Mouse (Mus musculus): ENCODE data around the gene Dgcr6. TPM values are rescaled to one million over a fixed set of nuclear protein-coding genes. Genes with fewer than 3 reads are reported as not detected.

The Dgcr6 gene
- polyA plus RNA-seq, 1 experiment from 2014 or later, result 115 TPM

DNA sequence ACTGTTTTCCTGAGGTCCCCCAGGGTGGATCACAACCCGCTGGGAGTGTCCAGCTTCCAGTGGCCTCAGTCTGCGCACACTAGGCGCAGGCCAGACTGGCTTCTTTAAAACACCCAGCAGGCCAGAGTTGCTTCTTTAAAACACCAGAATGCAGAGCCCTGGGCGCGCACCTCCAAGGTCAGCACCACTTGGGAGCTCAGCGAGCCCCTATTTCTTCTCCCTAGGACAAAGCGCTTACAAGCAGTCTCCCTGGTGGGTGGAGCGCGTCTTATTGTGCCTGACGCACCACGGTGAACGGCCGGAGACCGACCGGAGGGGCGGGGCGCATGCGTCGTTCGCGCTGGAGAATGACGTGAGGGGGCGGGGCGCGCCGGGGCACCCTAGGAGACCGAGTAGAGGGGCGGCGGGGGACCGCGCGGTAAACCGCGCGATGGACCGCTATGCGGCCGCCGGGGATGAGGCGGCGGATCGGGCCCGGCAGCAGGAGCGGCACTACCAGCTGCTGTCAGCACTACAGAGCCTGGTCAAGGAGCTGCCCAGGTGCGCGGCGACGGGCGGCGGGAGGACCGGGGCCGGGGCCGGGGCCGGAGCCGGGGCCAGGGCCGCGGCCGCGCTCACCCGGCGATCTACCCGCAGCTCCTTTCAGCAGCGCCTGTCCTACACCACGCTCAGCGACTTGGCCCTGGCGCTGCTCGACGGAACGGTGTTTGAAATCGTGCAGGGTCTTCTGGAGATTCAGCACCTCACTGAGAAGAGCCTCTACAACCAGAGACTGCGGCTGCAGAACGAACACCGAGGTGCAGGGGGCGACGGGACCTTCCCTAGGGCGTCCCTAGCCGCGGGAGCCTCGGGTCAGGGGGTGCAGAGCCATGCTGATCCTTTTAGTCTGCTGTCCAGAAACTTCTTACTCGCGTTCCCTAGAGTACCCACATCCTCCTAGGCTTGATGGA lies 13.7 kb downstream of the Dgcr6 start:
- Histone ChIP-seq H3K36me3 (ENCODE audit: insufficient read depth, low read length) (no peaks in the 10 kb centered on the region; the same call in 1 of the 2 replicates), H3K27ac (peak overlapping the region; percentile 65), H3K9ac (ENCODE audit: low read depth, low read length) (peak overlapping the region; percentile 82), H3K4me2 (ENCODE audit: low read length) (peak overlapping the region; percentile 90), H3K4me1 (replicated peaks; ENCODE audit: insufficient read depth, low read length) (peaks cover 3% of the 10 kb centered on the region; the same call in 1 of the 2 replicates), H3K4me3 (replicated peaks; ENCODE audit: low read depth, low read length) (peak overlapping the region; percentile 91), H3K9me3 (replicated peaks; ENCODE audit: low read length) (no peaks in the 10 kb centered on the region), H3K27me3 (ENCODE audit: insufficient read depth, low read length) (no peaks in the 10 kb centered on the region)
- peak; percentile 96 for ATAC-seq (replicated peaks; ENCODE audit: low FRiP score, low read depth)
- under 1% methylated on average over 81 of the region's 81 CpGs for WGBS
- peak; percentile 96 for DNase-seq (ENCODE audit: low spot score)
- no peak for TF ChIP-seq CTCF (IDR thresholded peaks at IDR 0.05; ENCODE audit: low read depth)

DNA sequence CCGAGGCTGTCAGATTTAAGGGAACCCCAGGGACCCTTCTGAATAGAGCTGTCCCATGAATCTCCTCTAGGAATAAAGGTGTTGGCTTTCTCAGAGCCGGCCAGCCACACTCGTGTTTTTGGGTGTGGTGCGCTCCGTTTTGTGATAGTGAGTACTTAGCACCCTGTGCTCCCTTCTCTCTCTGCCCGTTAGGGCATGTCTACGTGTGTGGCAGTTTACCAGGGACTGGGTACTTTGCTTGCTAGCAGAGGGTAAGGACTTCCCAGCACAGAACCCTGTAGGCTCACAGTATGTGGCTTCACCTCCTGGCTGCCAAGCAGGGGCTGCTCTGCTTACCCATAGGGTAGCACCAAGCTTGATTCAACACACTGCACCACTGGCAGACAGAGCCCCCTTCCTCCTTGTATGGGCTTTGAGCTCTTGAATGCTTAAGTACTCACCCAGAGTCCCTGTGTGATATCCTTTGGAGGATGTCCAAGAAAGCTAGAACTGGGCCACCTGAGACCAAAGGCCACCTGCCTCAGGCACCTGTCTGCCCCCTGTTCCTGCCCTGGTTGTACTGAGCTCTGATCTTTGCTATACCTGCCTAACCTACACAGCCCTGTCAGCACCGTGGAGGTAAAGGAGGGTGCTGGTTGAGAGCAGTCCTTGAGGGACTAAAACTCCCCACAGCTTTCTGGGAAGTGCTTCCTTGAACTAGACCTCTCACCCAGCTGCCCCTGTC lies 16.2 kb downstream of the Dgcr6 start:
- H3K4me2 ChIP-seq (ENCODE audit: low read length), result no peak overlapping the region
- no peaks in the 10 kb centered on the region for H3K9me3 ChIP-seq (replicated peaks; ENCODE audit: low read length)
- H3K9ac ChIP-seq (ENCODE audit: low read depth, low read length), result no peak overlapping the region
- DNase-seq (ENCODE audit: low spot score) (no peak), ATAC-seq (replicated peaks; ENCODE audit: low FRiP score, low read depth) (no peak)
- H3K27ac ChIP-seq, result no peak overlapping the region
- H3K4me1 ChIP-seq (replicated peaks; ENCODE audit: insufficient read depth, low read length), result peaks cover 3% of the 10 kb centered on the region; the same call in 1 of the 2 replicates
- WGBS, result 85% methylated on average over 8 of the region's 8 CpGs
- H3K36me3 ChIP-seq (ENCODE audit: insufficient read depth, low read length), result peaks cover 8% of the 10 kb centered on the region; the same call in 1 of the 2 replicates
- no peak overlapping the region for H3K4me3 ChIP-seq (replicated peaks; ENCODE audit: low read depth, low read length)
- no peaks in the 10 kb centered on the region for H3K27me3 ChIP-seq (ENCODE audit: insufficient read depth, low read length)
- no peak for TF ChIP-seq CTCF (IDR thresholded peaks at IDR 0.05; ENCODE audit: low read depth)

- TF ChIP-seq CTCF (IDR thresholded peaks at IDR 0.05; ENCODE audit: low read depth), result no peak
- ATAC-seq (replicated peaks; ENCODE audit: low FRiP score, low read depth) (no peak), DNase-seq (ENCODE audit: low spot score) (no peak)
- peaks cover 8% of the 10 kb centered on the region; the same call in 1 of the 2 replicates for H3K36me3 ChIP-seq (ENCODE audit: insufficient read depth, low read length)
- peaks cover 3% of the 10 kb centered on the region; the same call in 1 of the 2 replicates for H3K4me1 ChIP-seq (replicated peaks; ENCODE audit: insufficient read depth, low read length)
- H3K27me3 ChIP-seq (ENCODE audit: insufficient read depth, low read length), result no peaks in the 10 kb centered on the region
- H3K4me3 ChIP-seq (replicated peaks; ENCODE audit: low read depth, low read length), result no peak overlapping the region
- H3K9ac ChIP-seq (ENCODE audit: low read depth, low read length), result no peak overlapping the region
- H3K27ac ChIP-seq, result no peak overlapping the region
- 90% methylated on average over 5 of the region's 5 CpGs for WGBS
- no peaks in the 10 kb centered on the region for H3K9me3 ChIP-seq (replicated peaks; ENCODE audit: low read length)
- no peak overlapping the region for H3K4me2 ChIP-seq (ENCODE audit: low read length)
Measured at GRCm38 (mm10) chr16:18070798-18071197, 18.1 kb downstream of the Dgcr6 start.

DNA sequence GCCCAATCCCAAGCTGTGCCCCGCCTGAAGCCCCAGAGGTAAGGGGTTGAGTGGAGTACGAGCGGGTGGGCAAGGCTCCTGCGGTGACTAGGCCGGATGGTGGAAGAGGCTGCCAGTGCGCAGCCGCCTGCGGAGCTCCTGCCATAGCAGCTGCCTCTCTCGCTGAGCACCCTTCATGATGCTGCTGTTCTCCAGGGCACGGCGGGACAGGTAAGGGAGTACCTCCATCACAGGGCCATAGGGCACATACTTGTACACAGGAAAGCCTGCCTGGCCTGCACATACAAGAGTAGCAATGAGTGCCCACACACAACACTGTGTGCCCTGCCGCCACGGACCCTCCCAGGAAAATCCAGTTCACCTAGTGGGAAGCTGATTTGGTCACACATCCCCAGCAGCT lies 19.4 kb downstream of the Dgcr6 start:
- H3K9me3 ChIP-seq (replicated peaks; ENCODE audit: low read length), result no peaks in the 10 kb centered on the region
- H3K9ac ChIP-seq (ENCODE audit: low read depth, low read length), result no peak overlapping the region
- H3K36me3 ChIP-seq (ENCODE audit: insufficient read depth, low read length), result peaks cover 8% of the 10 kb centered on the region; the same call in 1 of the 2 replicates
- no peak overlapping the region for H3K4me3 ChIP-seq (replicated peaks; ENCODE audit: low read depth, low read length)
- DNase-seq (ENCODE audit: low spot score), result no peak
- TF ChIP-seq CTCF (IDR thresholded peaks at IDR 0.05; ENCODE audit: low read depth), result no peak
- 93% methylated on average over 13 of the region's 13 CpGs for WGBS
- H3K27me3 ChIP-seq (ENCODE audit: insufficient read depth, low read length), result no peaks in the 10 kb centered on the region
- H3K4me2 ChIP-seq (ENCODE audit: low read length), result no peak overlapping the region
- no peak for ATAC-seq (replicated peaks; ENCODE audit: low FRiP score, low read depth)
- H3K27ac ChIP-seq, result no peak overlapping the region
- H3K4me1 ChIP-seq (replicated peaks; ENCODE audit: insufficient read depth, low read length), result 0 out of 2 replicates have a peak, but pooled peaks cover 2% of the 10 kb centered on the region

GRCm38 (mm10) chr16:18073259-18073962 lies 20.8 kb downstream of the Dgcr6 start:
- no peaks in the 10 kb centered on the region for H3K4me1 ChIP-seq (replicated peaks; ENCODE audit: insufficient read depth, low read length)
- no peak for DNase-seq (ENCODE audit: low spot score)
- ATAC-seq (replicated peaks; ENCODE audit: low FRiP score, low read depth), result no peak; the same call in 1 of the 2 replicates

More at GRCm38 (mm10) chr16:18073259-18073962, 20.8 kb downstream of the Dgcr6 start:
- WGBS, result 81% methylated on average over 9 of the region's 9 CpGs
- no peaks in the 10 kb centered on the region for H3K9me3 ChIP-seq (replicated peaks; ENCODE audit: low read length)
- no peak overlapping the region for H3K9ac ChIP-seq (ENCODE audit: low read depth, low read length)
- no peak overlapping the region for H3K4me2 ChIP-seq (ENCODE audit: low read length)
- no peak overlapping the region for H3K27ac ChIP-seq
- no peak overlapping the region for H3K4me3 ChIP-seq (replicated peaks; ENCODE audit: low read depth, low read length)
- H3K27me3 ChIP-seq (ENCODE audit: insufficient read depth, low read length), result no peaks in the 10 kb centered on the region
- no peak for TF ChIP-seq CTCF (IDR thresholded peaks at IDR 0.05; ENCODE audit: low read depth)
- H3K36me3 ChIP-seq (ENCODE audit: insufficient read depth, low read length), result peaks cover 8% of the 10 kb centered on the region; the same call in 1 of the 2 replicates

Measured in kidney, postnatal 0 days (tissue).